Mouse (Mus musculus) E14TG2a.4 (cell line): ENCODE measurements around the gene Shroom1.

Source experiments
- CTCF ChIP-seq: conservative IDR thresholded peaks from 2 replicates; pipeline ENCODE4 v1.5.1; 2014; ENCODE audit warnings: low read length
- NANOG ChIP-seq: IDR thresholded peaks from 2 replicates; pipeline ENCODE4 v1.6.1; 2014; ENCODE audit warnings: borderline replicate concordance, low read length, mixed read lengths
- POU5F1 ChIP-seq: IDR thresholded peaks from 2 replicates; pipeline ENCODE4 v1.6.1; 2014; ENCODE audit warnings: low read length, borderline replicate concordance

DNA sequence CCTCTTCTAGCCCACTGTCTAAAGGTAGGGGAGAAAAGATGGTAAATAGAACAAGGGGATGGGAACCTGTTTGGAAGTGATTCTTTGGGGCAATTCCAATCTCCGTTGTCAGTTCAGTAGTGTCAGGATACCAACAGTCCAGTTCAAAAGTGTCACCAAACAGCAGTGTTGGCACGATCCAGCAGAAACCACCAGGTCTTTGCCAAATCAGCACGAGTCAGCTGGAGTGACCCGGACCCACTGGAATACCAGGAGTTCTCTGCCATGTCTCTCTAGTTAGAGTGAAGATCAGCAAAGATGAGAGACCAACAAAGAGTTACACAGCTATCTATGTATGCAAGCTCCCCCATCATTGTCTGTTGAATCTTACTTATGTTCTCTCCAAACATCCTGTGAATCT, 43.1 kb upstream of the Shroom1 start:
- no peak for TF ChIP-seq CTCF
- TF ChIP-seq NANOG: no peak
- TF ChIP-seq POU5F1: no peak
